Mouse (Mus musculus): ENCODE data around the gene Stat6. TPM values are rescaled to one million over a fixed set of nuclear protein-coding genes. Genes with fewer than 3 reads are reported as not detected.

The Stat6 gene
- polyA plus RNA-seq, 1 experiment from 2014 or later = 37.1 TPM

DNA sequence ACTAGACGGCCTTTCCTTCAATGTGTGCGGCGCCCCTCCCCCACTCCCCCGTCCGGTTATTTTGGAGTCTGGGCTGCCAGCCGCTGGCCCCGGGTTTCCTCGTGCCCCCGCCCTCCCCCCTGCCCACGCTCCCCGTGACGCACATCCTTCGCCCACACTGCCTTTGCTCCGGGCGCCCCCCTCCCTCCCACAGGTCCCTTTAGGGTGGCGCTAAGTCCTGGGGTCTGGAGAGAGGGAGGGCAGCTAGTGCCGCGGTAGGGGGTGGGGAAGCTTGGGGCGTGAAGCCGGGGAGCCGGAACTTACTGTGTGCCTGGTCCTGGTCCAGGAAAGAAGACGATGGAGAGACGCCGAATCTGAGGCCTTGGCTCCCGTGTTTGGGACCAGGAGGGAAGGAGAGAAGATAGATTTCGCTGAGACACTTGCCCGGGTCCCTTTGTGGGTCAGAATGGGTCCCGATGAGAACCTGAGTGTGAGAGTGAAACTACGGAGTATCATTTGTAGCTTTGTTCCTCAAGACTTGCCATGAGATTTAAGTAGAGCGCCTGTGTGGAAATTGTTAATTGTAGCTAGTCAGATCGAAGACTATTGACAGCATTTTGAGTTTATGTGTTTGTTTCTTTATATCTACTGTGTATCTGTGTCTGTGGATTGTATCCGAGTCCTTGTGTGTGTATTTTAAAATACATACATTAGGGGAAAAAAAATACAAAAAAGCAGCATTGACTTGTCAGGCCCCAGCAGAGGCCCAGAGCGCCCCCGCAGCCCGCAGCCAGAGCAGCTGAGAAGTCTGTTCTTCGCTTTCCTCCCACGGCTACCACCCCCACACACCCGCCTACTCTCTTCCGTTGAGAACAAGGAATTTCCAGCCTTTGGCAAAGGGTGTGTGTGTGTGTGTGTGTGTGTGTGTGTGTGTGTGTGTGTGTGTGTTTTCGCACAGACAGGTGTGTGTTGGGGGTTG lies 25.6 kb downstream of the Stat6 start, which contains the start of gene Nab2:
Nab2 (minus strand) TSS at position 476 of the 958 bp plus-strand sequence.
- Histone ChIP-seq H3K4me3 (replicated peaks) (peak within 1 kb of the TSS; percentile 65), H3K4me1 (peaks cover 35% of the 10 kb centered on the region), H3K9ac (peak within 1 kb of the TSS; percentile 17; the same call in 1 of the 2 replicates), H3K4me2 (peak within 1 kb of the TSS; percentile 85), H3K36me3 (no peaks in the 10 kb centered on the region), H3K27ac (peak within 1 kb of the TSS; percentile 94), H3K27me3 (replicated peaks) (no peaks in the 10 kb centered on the region), H3K9me3 (no peaks in the 10 kb centered on the region)
- whole genome bisulfite sequencing = under 1% methylated on average over 39 of the region's 40 CpGs
- peak; percentile 29 for ATAC-seq (ENCODE audit: insufficient read depth, low FRiP score, low read depth)

DNA sequence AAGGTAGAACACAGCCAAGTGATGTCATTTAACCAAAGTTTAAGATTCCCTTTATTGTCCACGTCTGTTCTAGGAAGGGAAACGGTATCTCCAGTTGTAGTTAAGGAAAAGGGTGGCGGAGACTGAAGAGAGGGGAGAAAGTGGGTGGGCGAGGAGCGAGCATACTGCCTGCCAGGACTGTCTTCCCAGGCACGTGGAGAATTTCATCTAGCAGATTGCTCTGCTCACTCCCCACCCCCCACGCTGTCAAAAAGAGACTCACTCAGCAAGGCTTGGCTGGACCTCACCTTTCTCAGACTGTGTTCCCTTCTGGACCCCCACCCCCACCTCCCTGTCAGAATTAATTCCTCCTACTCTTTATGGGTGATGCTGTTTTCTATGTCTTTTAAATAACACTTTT lies 26.4 kb downstream of the Stat6 start:
- H3K4me3 ChIP-seq (replicated peaks) = no peak overlapping the region; the same call in 1 of the 2 replicates
- no peak for ATAC-seq (ENCODE audit: insufficient read depth, low FRiP score, low read depth)
- peak overlapping the region; percentile 85 for H3K4me2 ChIP-seq
- WGBS = 22% methylated on average over 7 of the region's 7 CpGs
- no peak overlapping the region for H3K9ac ChIP-seq
- no peaks in the 10 kb centered on the region for H3K9me3 ChIP-seq
- no peaks in the 10 kb centered on the region for H3K27me3 ChIP-seq (replicated peaks)
- no peaks in the 10 kb centered on the region for H3K36me3 ChIP-seq
- peaks cover 27% of the 10 kb centered on the region for H3K4me1 ChIP-seq
- H3K27ac ChIP-seq = peak overlapping the region; percentile 94

DNA sequence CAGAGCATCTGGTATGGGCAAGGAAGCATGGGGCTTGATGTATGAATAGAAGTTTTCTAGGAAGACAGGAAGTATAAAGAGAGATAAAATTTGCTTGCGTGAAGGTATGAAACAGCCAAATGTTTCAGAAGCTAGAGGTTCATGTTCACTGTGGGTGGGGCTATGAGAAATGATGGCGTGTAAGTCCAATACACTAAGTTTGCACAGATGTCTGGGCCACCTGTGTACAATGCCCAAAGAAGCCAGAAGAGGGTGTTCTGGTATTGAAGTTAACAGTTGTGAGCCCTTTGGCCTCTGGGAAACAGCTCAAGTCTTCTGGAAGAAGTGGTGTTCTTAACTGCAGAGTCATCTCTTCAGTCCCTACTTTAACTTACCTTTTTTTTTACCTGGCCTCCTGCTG lies 27.4 kb downstream of the Stat6 start:
- Histone ChIP-seq H3K4me1 (peaks cover 21% of the 10 kb centered on the region; the same call in 1 of the 2 replicates), H3K36me3 (no peaks in the 10 kb centered on the region), H3K27me3 (replicated peaks) (no peaks in the 10 kb centered on the region), H3K9ac (no peak overlapping the region), H3K9me3 (no peaks in the 10 kb centered on the region), H3K4me2 (no peak overlapping the region), H3K4me3 (replicated peaks) (no peak overlapping the region), H3K27ac (no peak overlapping the region)
- ATAC-seq (ENCODE audit: insufficient read depth, low FRiP score, low read depth) = no peak
- WGBS = 84% methylated on average over 2 of the region's 2 CpGs

DNA sequence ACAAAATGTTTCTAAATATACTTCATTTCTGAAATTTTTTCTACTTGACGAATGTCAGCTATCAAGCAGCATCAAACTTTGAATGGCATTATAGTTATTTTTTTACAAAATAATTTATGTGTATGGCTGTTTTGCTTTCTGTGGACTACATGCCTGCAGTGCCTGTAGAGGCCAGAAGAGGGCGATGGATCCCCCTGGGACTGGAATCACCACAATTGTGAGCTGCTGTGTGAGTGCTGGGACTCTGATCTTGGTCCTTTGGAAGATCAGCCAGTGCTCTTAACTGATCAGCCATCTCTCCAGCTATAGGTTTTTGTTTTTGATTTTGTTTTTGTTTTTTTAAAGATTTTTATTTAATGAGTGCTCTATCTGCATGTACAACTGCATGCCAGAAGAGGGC lies 28.5 kb downstream of the Stat6 start:
- WGBS = 41% methylated on average over 2 of the region's 2 CpGs
- no peak for ATAC-seq (ENCODE audit: insufficient read depth, low FRiP score, low read depth)

DNA sequence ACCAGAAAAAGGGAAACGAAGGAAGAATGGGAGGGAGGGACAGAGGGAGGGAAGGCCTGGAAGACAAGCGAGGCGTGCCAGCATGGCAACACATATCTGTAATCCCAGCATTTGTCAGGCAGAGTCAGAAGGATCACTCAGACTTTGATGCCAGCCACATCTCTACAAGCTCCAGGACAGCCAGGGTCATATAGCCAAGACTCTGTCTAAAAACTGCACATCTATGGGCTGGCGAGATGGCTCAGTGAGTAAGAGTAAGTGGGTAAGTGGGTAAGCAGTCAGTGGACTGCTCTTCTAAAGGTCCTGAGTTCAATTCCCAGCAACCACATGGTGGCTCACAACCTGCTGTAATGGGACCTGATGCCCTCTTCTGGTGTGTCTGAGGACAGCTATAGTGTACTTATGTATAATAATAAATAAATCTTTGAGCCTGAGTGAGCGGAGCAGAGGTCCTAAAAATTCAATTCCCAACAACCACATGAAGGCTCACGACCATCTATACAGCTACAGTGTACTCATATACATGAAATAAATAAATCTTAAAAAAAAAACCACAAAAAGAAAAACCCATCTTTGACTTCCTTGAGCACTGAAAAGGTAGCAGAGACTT lies 31.4 kb downstream of the Stat6 start:
- Histone ChIP-seq H3K9ac (no peak overlapping the region), H3K27ac (no peak overlapping the region), H3K36me3 (no peaks in the 10 kb centered on the region), H3K9me3 (no peaks in the 10 kb centered on the region), H3K4me2 (no peak overlapping the region), H3K4me3 (replicated peaks) (no peak overlapping the region), H3K4me1 (peaks cover 13% of the 10 kb centered on the region; the same call in 1 of the 2 replicates), H3K27me3 (replicated peaks) (no peaks in the 10 kb centered on the region)
- 92% methylated on average over 6 of the region's 6 CpGs for WGBS
- no peak for ATAC-seq (ENCODE audit: insufficient read depth, low FRiP score, low read depth)

More for the DNA sequence above, 28.5 kb downstream of the Stat6 start:
- Histone ChIP-seq H3K4me3 (replicated peaks) (no peak overlapping the region), H3K4me1 (peaks cover 18% of the 10 kb centered on the region; the same call in 1 of the 2 replicates), H3K36me3 (no peaks in the 10 kb centered on the region), H3K9ac (no peak overlapping the region), H3K27me3 (replicated peaks) (no peaks in the 10 kb centered on the region), H3K4me2 (no peak overlapping the region), H3K9me3 (no peaks in the 10 kb centered on the region), H3K27ac (no peak overlapping the region)

DNA sequence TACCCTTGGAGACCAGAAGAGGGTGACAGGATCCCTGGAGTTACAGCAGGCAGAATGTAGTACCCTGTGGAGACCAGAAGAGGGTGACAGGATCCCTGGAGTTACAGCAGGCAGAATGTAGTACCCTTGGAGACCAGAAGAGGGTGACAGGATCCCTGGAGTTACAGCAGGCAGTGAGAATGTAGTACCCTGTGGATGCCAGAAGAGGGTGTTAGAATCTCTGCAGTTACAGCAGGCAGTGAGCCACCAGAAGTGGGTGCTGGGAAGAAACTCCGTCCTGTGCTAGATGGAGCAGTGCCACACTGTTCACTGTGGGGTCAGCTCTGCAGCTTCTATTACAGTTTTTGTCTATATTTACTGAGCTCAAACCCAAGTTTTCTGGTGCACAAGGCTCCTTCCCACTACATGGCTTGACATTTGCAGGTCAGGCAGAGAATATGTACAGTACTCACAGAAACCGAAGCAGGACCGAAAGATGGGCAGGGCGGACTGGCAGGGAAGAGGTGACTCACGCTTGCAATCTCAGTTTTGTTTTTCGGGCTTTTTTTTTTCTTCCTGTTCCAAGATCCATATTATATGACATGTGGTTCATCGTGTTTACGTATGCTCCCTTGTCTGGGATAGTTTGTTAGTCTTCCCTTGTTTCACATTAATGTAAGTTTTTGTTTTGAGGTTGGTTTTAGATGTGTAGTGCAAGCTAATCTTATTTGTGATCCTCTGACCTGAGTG lies 32.2 kb downstream of the Stat6 start:
- Histone ChIP-seq H3K27ac (peak overlapping the region; percentile 77; the same call in 1 of the 2 replicates), H3K4me1 (peaks cover 7% of the 10 kb centered on the region; the same call in 1 of the 2 replicates), H3K27me3 (replicated peaks) (no peaks in the 10 kb centered on the region), H3K9ac (no peak overlapping the region), H3K4me2 (no peak overlapping the region), H3K36me3 (no peaks in the 10 kb centered on the region), H3K9me3 (no peaks in the 10 kb centered on the region), H3K4me3 (replicated peaks) (no peak overlapping the region)
- no peak for ATAC-seq (ENCODE audit: insufficient read depth, low FRiP score, low read depth)
- WGBS = 82% methylated on average over 8 of the region's 8 CpGs

DNA sequence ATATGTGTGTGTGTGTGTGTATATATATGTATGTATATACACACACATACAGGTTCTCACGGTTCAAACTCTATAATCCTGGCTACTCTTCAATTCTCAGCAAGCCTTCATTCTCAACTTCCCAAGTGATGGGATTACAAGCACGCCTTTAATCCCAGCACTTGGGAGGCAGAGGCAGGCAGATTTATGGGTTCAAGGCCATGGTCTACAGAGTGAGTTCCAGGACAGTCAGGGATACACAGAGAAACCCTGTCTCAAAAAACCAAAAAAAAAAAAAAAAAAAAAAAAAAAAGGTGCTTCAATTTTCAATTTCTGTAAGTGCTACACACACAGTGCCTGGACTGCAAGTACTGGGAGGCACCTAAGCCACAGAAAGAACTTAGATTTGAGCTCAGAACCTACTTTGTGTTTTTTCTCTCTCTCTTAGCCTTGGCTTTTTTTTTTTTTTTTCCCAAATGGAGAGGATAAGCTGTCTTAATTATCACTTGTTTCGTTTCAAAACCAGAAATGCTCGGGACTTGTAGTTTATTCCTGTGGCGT lies 33.1 kb downstream of the Stat6 start:
- H3K27me3 ChIP-seq (replicated peaks) = no peaks in the 10 kb centered on the region
- no peaks in the 10 kb centered on the region for H3K36me3 ChIP-seq
- H3K9ac ChIP-seq = no peak overlapping the region
- H3K4me2 ChIP-seq = peak overlapping the region; percentile 51
- ATAC-seq (ENCODE audit: insufficient read depth, low FRiP score, low read depth) = no peak
- peak overlapping the region; percentile 78; the same call in 1 of the 2 replicates for H3K27ac ChIP-seq
- peak overlapping the region; percentile 67 for H3K4me3 ChIP-seq (replicated peaks)
- H3K4me1 ChIP-seq = peaks cover 7% of the 10 kb centered on the region; the same call in 1 of the 2 replicates
- 46% methylated on average over 5 of the region's 5 CpGs for WGBS
- no peaks in the 10 kb centered on the region for H3K9me3 ChIP-seq

DNA sequence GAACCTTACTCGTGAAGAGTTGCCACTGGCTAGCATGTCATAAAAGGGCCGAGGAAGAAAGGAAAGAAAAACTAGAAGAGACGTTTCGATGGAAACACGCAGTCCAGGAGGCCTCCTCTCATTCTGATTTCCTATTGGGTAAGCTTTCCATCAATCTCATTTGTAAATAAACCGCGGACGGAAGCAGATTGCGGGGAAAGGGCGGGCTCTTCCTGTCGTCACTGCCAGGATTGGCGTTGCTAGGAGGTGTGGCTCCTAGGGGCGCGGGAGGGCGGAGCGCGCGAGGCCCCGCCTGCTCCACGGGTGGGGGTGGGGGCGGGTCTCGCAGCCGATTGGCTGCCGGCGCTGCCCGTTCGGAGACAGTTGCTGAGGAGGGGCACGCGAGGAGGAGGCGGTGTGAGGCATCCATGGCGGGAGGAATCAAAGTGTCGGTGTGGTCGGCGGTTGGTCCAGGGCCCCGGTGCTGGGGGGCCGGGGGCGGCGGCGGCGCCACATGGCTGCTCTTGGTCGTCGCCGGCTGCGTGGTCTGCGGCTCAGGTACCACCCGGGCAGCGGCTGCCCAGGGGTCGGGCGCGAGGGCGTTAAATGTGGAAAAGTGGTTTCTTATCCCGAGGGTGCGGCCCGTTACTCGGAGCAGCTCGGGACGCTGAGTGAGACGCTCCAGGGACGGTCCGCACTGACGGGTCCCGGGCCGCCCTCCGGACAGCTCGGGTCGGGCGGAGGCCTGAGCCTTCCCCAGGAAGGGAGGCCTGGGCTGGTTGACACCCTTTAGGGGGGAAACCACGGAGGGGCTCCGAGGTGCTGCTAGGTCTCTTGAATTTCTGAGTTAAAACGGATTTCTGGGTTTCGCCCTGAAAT lies 34.1 kb downstream of the Stat6 start:
- WGBS = under 1% methylated on average over 70 of the region's 71 CpGs
- H3K4me3 ChIP-seq (replicated peaks) = peak overlapping the region; percentile 67
- H3K9ac ChIP-seq = peak overlapping the region; percentile 49

DNA sequence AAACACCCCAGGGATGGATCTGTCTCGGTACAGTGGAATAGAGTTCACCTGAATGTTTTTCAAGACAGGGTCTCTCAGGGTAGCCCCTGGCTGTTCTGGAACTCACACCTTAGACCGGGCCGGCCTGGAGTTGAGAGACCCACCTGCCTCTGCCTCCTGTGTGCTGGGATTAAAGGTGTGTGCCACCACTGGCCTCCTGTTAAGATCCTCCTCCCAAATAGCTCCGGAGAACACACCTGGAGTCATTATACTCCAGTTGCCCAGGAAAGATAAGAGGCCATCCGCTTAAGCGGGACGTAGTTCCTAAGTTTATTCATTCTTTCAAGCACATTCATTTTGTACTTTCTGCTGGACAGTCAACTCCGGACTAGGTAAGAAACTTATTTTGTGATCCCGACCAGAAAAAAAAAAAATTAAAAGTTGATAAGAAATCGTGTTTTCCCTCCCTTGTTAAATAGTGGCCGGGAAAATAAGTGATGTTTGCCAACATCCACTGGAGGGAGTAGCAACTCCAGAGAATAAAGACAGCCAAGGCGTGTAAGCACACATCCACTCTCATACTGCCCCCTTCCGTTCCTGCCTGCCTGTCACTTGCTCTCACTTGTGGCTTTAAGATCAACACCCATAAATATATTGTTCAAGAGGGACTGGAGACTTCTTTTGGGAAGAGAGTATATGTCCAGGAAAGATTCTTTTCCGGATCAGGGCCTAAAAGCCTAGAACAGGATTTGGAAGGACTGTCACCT lies 35.0 kb downstream of the Stat6 start:
- H3K4me2 ChIP-seq = peak overlapping the region; percentile 91
- peak overlapping the region; percentile 49 for H3K9ac ChIP-seq
- no peaks in the 10 kb centered on the region for H3K9me3 ChIP-seq
- no peaks in the 10 kb centered on the region for H3K27me3 ChIP-seq (replicated peaks)
- ATAC-seq (ENCODE audit: insufficient read depth, low FRiP score, low read depth) = no peak
- peaks cover 7% of the 10 kb centered on the region; the same call in 1 of the 2 replicates for H3K4me1 ChIP-seq
- no peaks in the 10 kb centered on the region for H3K36me3 ChIP-seq
- 0 out of 2 replicates have a peak overlapping the region, but pooled peaks have one; percentile 49 for H3K27ac ChIP-seq
- 9% methylated on average over 14 of the region's 14 CpGs for WGBS
- peak overlapping the region; percentile 67 for H3K4me3 ChIP-seq (replicated peaks)

More for the DNA sequence above, 34.1 kb downstream of the Stat6 start:
- H3K27me3 ChIP-seq (replicated peaks) = no peaks in the 10 kb centered on the region
- H3K9me3 ChIP-seq = no peaks in the 10 kb centered on the region
- peak; percentile 94 for ATAC-seq (ENCODE audit: insufficient read depth, low FRiP score, low read depth)
- peak overlapping the region; percentile 78 for H3K27ac ChIP-seq
- H3K4me2 ChIP-seq = peak overlapping the region; percentile 91
- peaks cover 7% of the 10 kb centered on the region; the same call in 1 of the 2 replicates for H3K4me1 ChIP-seq
- no peaks in the 10 kb centered on the region for H3K36me3 ChIP-seq

DNA sequence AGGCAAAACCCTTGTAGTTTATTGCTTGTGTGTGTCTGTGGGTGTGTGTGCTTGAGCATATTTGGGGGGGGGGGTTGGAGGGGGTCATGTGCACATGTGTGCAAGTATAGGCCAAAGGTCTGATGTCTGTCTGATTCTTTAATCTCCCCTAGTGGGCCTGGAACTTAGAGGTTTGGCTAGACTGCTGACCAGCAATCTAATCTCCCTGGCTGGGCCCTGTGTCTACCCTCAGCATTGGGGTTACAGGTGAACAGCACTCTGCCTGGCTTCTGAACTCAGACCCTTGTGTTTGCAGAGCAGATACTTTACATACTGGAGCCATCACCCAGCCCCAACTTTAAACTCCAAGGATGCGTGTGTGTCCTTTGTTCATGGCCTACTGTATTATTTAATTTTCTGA lies 36.4 kb downstream of the Stat6 start:
- Histone ChIP-seq H3K4me1 (peaks cover 7% of the 10 kb centered on the region; the same call in 1 of the 2 replicates), H3K27ac (no peak overlapping the region), H3K36me3 (no peaks in the 10 kb centered on the region), H3K9me3 (no peaks in the 10 kb centered on the region), H3K27me3 (replicated peaks) (no peaks in the 10 kb centered on the region), H3K4me2 (no peak overlapping the region), H3K9ac (no peak overlapping the region), H3K4me3 (replicated peaks) (no peak overlapping the region)
- 82% methylated on average over 1 of the region's 1 CpGs for WGBS
- no peak for ATAC-seq (ENCODE audit: insufficient read depth, low FRiP score, low read depth)

Data from stomach, embryonic 15.5 days (tissue).